ENCODE assay signal across 8 mouse cellular contexts in the genomic region with DNA sequence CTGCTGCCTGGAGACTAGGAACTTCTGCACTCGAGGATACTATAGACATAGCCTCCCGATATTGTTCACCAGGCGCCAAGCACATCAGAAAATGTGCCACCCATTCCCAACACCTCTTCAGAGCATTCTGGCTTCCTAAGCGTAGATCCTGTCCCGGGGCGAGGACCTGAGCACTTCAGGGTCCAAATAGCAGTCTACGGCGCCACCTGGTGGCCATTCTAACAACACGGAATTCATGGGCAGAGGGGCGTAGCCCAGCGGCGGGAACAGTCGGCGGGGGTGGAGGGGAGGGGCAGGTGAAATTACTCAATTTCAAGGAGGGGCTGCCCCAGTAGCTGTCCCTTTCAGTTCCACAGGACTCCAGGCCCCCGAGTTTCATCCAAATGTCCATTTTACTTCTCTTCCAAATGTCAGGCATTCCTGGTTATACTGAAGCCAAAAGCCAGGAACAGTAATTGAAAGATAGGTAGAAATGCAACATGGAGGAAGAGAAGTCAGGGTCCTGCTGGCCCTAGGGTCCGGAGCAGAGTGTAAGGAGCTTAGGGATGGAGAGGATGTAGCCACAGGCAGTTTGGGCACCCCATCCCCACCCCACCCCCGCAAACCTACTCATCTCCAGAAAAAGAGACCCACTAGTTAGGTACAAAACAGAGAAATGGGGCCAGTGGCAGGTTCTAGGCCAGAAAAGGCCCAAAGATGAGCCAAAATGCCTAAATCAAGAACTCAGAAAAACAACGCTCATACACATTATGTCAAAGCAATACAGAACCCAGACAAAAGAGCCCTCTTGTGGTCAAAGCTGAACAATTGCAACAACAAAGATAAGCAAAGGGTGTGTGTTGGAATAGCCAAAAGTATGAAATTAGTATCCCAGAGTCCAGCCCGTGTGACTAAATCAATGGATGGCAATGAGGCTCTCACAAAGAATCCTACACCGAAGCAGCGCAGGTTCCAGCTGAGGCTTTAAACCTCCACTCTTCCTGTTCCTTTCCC. TPM values are rescaled to one million over a fixed set of nuclear protein-coding genes. Genes with fewer than 3 reads are reported as not detected.
DNase-seq lines count a peak whose midpoint lies in the region; ATAC-seq lines count a peak whose summit lies in the region.

No protein-coding gene starts in this region.

- peak; percentile 91 for ATAC-seq in hindbrain, embryonic 15.5 days (ENCODE audit: low FRiP score, low read depth)

- H3K4me1 ChIP-seq in hindbrain, embryonic 15.5 days (replicated peaks), result peaks cover 14% of the 10 kb centered on the region

- H3K4me3 ChIP-seq in hindbrain, embryonic 15.5 days, result peak overlapping the region; percentile 44

- no peaks in the 10 kb centered on the region for H3K9me3 ChIP-seq in hindbrain, embryonic 15.5 days

- H3K27me3 ChIP-seq in hindbrain, embryonic 15.5 days, result no peaks in the 10 kb centered on the region

- peak overlapping the region; percentile 76 for H3K27ac ChIP-seq in hindbrain, embryonic 15.5 days (replicated peaks)

- 10% methylated on average over 21 of the region's 21 CpGs for WGBS in hindbrain, embryonic 15.5 days

- DNase-seq in WW6 (ENCODE audit: low read depth, low spot score), result peak; percentile 91
- peak; percentile 91 for DNase-seq in cerebellum, postnatal 36 days
- peak; percentile 93 for DNase-seq in gastrocnemius, adult 18-20 months (ENCODE audit: low spot score)
- peak; percentile 86 for DNase-seq in layer of hippocampus, postnatal 36 days
- peak; percentile 97 for DNase-seq in lung, postnatal 36 days
- peak; percentile 95 for DNase-seq in retina, embryonic 14.5 days (ENCODE audit: low spot score)
- peak; percentile 84 to 88 for DNase-seq in thymus, postnatal 36 days

- peak overlapping the region; percentile 51 for H3K9ac ChIP-seq in hindbrain, embryonic 15.5 days

- peak overlapping the region; percentile 92 for H3K4me2 ChIP-seq in hindbrain, embryonic 15.5 days

- no peaks in the 10 kb centered on the region for H3K36me3 ChIP-seq in hindbrain, embryonic 15.5 days

RNA-seq across cellular contexts. Expression of a gene that starts 12.4 kb away (rescaled TPM):
- total RNA-seq in gastrocnemius, adult 18-20 months (2021), result not detected
- 45.6 and 57.3 TPM in 2 replicates for polyA plus RNA-seq in hindbrain, embryonic 15.5 days (2015; fragmentation: Nextera tagmentation; extraction: Ambion mirVana)
- total RNA-seq in layer of hippocampus, postnatal 36 days (2021), result 10 to 100 TPM; 92.2 to 92.3 TPM

RNA-seq across cellular contexts. Expression of a gene that starts 19.6 kb away (rescaled TPM):
- total RNA-seq in gastrocnemius, adult 18-20 months (2021), result not detected
- polyA plus RNA-seq in hindbrain, embryonic 15.5 days (2015; fragmentation: Nextera tagmentation; extraction: Ambion mirVana), result not detected in 2 replicates
- total RNA-seq in layer of hippocampus, postnatal 36 days (2021), result not detected

RNA-seq across cellular contexts. Expression of a gene that starts 29.5 kb away (rescaled TPM):
- total RNA-seq in gastrocnemius, adult 18-20 months (2021), result not detected
- polyA plus RNA-seq in hindbrain, embryonic 15.5 days (2015; fragmentation: Nextera tagmentation; extraction: Ambion mirVana), result 0.25 and 0.29 TPM in 2 replicates
- total RNA-seq in layer of hippocampus, postnatal 36 days (2021), result not detected

RNA-seq across cellular contexts. Expression of a gene that starts 30.8 kb away (rescaled TPM):
- not detected for total RNA-seq in gastrocnemius, adult 18-20 months (2021)
- 0.79 and 1.7 TPM in 2 replicates for polyA plus RNA-seq in hindbrain, embryonic 15.5 days (2015; fragmentation: Nextera tagmentation; extraction: Ambion mirVana)
- total RNA-seq in layer of hippocampus, postnatal 36 days (2021), result under 1 TPM in 1 of 2 experiments, not detected in 1; 0.63 TPM

RNA-seq across cellular contexts. Expression of a gene that starts 38.0 kb away (rescaled TPM):
- 10 to 100 TPM; 32.8 to 49.0 TPM for total RNA-seq in gastrocnemius, adult 18-20 months (2021)
- polyA plus RNA-seq in hindbrain, embryonic 15.5 days (2015; fragmentation: Nextera tagmentation; extraction: Ambion mirVana), result 36.8 and 54.6 TPM in 2 replicates
- total RNA-seq in layer of hippocampus, postnatal 36 days (2021), result 10 to 100 TPM; 11.1 to 11.4 TPM

Comparison
In these comparisons a context has a peak if more than half of its experiments do, and no peak if none do; other contexts are left out.
1. Peak in every context shown above with its lines: DNase-seq, ATAC-seq, H3K4me3 ChIP-seq and H3K27ac ChIP-seq.
2. RNA of a gene that starts 12.4 kb away (total RNA-seq): 92.2 to 92.3 TPM in layer of hippocampus, postnatal 36 days; not detected in gastrocnemius, adult 18-20 months; every median in the first group is over 10 times any median in the second.